Mouse (Mus musculus) naive thymus-derived CD4-positive, alpha-beta T cell, adult 2 months (primary cell): ENCODE measurements at regions not wholly inside any gene's neighbourhood (a gene's known extent, or its start where the extent isn't known, plus 50 kb on each side); places are given as distances from the start of the nearest gene placed in this dataset.

Source experiments
- DNase-seq: peaks from one replicate; pipeline ENCODE4 v3.0.0-alpha.2; 2011; ENCODE audit warnings: low read depth

- no peak for DNase-seq
Observed at GRCm38 (mm10) chr10:68606848-68607247, 65.2 kb upstream of the Cabcoco1 start.

GRCm38 (mm10) chr10:68611906-68612305 lies 70.2 kb upstream of the Cabcoco1 start:
- peak; percentile 46 for DNase-seq

DNA sequence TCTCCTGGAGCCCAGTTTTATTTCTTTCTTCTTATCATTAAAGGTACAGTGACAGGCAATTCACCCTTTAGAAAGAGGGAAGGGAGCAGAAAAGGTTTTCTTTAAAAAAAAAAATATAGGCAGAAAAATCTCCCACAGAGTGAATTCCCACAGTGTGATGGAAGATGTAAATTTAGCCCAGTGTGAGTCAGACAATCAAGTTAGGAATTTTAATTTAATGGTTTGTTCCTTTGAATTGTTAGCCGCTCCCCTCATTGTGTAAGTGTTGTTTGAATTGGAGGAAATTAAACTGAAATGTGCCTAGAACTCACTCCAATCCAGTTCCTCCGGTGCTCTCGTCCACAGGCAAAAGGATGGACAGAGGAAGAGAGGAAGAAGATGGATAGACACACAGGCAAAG lies 71.0 kb upstream of the Cabcoco1 start:
- no peak for DNase-seq

DNA sequence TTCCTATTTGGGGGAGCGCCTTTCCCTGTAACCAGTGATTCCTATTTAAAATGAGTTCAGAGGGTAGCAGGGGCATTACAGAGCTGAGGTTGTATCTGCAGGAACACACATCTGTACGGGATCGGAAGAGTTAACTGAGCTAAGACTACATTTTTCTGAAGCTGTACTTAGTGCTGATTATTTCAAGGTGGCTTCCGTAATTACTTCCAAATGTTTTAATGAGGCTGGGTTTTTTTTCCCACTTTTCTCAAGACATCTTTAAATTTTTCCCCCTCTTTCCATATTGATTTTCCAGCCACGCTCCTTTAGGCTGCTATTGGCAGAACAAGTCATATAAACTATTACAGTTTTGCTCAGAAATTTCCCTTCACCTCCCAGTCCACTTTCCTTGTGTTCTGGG lies 82.1 kb upstream of the Cabcoco1 start:
- no peak for DNase-seq

GRCm38 (mm10) chr10:68625329-68625728 lies 83.6 kb upstream of the Cabcoco1 start:
- DNase-seq: no peak

GRCm38 (mm10) chr10:68625752-68626151 lies 84.1 kb upstream of the Cabcoco1 start:
- DNase-seq: peak; percentile 26

GRCm38 (mm10) chr10:68629486-68629885 lies 87.8 kb upstream of the Cabcoco1 start:
- no peak for DNase-seq

GRCm38 (mm10) chr10:68633180-68633579 lies 90.3 kb upstream of the Tmem26 start:
- peak; percentile 57 for DNase-seq

DNA sequence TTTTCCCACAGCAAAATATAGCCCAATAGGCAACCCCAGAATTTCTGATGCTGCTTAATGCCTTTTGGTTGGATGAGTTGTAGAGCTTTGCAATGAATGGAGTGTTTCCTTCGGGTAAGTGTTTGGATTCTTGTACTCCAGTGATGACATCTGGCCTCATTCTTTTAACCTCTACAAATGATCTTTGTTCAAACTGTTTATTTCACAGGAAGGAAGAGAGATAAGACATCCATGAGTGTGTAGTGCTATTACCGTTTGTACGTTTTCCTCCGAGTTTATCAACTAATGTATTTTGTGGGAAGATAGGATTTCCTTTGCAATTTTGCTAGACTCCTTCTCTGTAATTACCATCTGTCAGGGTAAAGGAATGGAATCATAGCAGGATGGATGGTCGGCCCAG lies 70.7 kb upstream of the Tmem26 start:
- no peak for DNase-seq

- no peak for DNase-seq
Observed at GRCm38 (mm10) chr10:68655491-68655890, 68.0 kb upstream of the Tmem26 start.

GRCm38 (mm10) chr10:68666094-68666493 lies 57.4 kb upstream of the Tmem26 start:
- DNase-seq: no peak

- no peak for DNase-seq
Observed at GRCm38 (mm10) chr10:68669330-68669729, 54.1 kb upstream of the Tmem26 start.

GRCm38 (mm10) chr10:68669992-68670391 lies 53.5 kb upstream of the Tmem26 start:
- no peak for DNase-seq

GRCm38 (mm10) chr10:68672291-68672690 lies 51.2 kb upstream of the Tmem26 start:
- no peak for DNase-seq

DNA sequence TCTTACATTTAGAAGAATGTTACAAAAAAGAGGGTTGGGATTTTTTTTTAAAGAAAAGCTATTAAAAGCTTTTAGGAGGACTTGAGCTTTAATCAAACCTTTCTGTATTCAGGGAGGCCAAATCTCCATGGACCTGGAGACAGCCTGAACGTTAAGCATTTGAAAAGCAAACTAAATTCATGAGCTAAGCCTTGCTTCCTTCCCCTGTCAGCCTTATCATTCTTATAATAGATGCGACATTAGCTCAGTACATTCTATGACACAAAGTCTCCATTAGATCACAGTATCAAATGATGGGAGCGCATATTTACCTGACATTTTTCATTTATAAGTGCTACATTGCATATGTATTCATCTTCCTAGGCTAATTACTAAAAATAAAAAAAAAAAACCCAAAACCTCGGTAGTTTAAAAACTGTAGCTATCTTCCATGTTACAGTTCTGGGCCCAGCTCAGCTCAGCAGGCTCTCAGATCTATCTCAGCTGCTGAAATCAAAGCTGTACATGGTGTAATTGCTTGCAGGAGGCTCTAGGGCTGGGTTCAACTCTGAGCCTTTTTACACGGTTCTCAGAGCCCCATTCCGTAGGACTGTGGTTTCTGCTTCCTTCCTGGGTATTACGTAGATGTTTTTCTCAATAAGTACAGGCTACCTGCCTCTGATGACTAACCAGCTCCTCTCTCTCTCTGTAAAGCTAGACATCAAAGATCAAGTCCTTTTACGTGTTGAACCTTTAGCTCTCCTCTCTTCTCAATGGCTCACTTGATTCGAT lies 50.2 kb upstream of the Tmem26 start:
- peak; percentile 94 for DNase-seq
